Mouse (Mus musculus): ENCODE data around the gene Olfr1495. TPM values are rescaled to one million over a fixed set of nuclear protein-coding genes. Genes with fewer than 3 reads are reported as not detected.
A peak's percentile ranks its signal among the peaks of the same experiment; 100 is the strongest.
"Not testable (repeated sequence)": the region's sequence is repeated elsewhere in the genome, so short reads cannot be mapped to it uniquely, and the experiment has no call there.

The Olfr1495 gene
- polyA plus RNA-seq (2015; fragmentation: Nextera tagmentation; extraction: Ambion mirVana): not detected in 2 replicates

DNA sequence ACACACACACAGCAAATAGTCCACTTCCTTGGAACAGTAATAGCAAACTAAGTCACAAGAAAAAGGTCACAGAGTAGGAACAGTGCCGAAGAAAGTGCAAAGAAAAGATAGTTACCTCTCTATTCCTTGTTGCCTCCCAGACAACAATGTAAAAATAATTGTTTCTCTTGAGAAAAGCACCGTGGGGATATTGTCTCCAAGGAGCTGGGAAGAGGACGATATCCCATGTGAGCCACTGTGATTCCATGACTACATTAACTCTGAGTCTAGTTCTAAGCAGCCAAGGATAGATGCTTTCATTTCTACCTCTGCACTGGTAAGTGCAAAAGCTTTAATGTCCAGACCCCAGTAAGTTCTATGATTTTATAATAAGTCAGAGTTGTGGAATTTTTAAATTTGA lies at the start of gene Olfr1495:
Gene Olfr1495 (plus strand): TSS at position 301 of the 400 bp plus-strand sequence.
- Histone ChIP-seq H3K27me3 (replicated peaks) (no peaks in the 10 kb centered on the region), H3K4me3 (no peak within 1 kb of the TSS), H3K4me2 (no peak within 1 kb of the TSS), H3K36me3 (replicated peaks) (no peaks in the 10 kb centered on the region), H3K9me3 (no peaks in the 10 kb centered on the region), H3K9ac (no peak within 1 kb of the TSS), H3K4me1 (no peaks in the 10 kb centered on the region), H3K27ac (no peak within 1 kb of the TSS)
- ATAC-seq (replicated peaks): no peak
- WGBS: 87% methylated on average over 3 of the region's 3 CpGs

- no peaks in the 10 kb centered on the region for H3K9me3 ChIP-seq
- WGBS: 62% methylated on average over 2 of the region's 2 CpGs
- no peak within 1 kb of the TSS for H3K4me3 ChIP-seq
- no peak within 1 kb of the TSS for H3K27ac ChIP-seq
- no peaks in the 10 kb centered on the region for H3K36me3 ChIP-seq (replicated peaks)
- no peak within 1 kb of the TSS for H3K9ac ChIP-seq
- no peaks in the 10 kb centered on the region for H3K27me3 ChIP-seq (replicated peaks)
- no peak for ATAC-seq (replicated peaks)
- no peaks in the 10 kb centered on the region for H3K4me1 ChIP-seq
- H3K4me2 ChIP-seq: no peak within 1 kb of the TSS
Observed at GRCm38 (mm10) chr19:13722978-13723377, 41.4 kb upstream of the Olfr1495 start, which contains the start of gene Olfr1493-ps1. Gene Olfr1493-ps1 (plus strand): TSS chr19:13723278.

DNA sequence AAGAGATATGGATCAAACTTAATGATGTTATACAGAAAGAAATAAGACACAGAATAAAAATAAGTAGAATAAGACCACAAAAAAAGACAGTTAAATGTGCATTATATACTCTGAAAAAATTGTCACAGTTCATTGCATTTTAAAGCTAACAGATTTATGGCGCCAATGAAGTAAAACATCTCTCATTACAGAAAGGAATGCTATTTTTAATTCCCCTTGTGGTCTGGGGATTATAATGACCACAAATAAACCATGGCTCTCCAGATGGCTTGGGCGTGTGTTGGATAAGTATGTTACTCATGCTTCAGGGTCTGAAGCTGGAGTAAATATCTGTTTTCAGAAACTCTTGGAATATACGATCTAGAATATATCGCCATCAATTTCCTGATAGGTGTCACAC lies 25.0 kb upstream of the Olfr1495 start, which contains the start of gene Olfr1494:
Gene Olfr1494 (plus strand): TSS at position 301 of the 400 bp plus-strand sequence.
- 92% methylated on average over 4 of the region's 4 CpGs for WGBS
- H3K4me2 ChIP-seq: no peak within 1 kb of the TSS
- ATAC-seq (replicated peaks): no peak
- H3K4me1 ChIP-seq: no peaks in the 10 kb centered on the region
- H3K27me3 ChIP-seq (replicated peaks): no peaks in the 10 kb centered on the region
- no peaks in the 10 kb centered on the region for H3K36me3 ChIP-seq (replicated peaks)
- H3K4me3 ChIP-seq: no peak within 1 kb of the TSS
- no peak within 1 kb of the TSS for H3K27ac ChIP-seq
- no peak within 1 kb of the TSS for H3K9ac ChIP-seq
- no peaks in the 10 kb centered on the region; the same call in 1 of the 2 replicates for H3K9me3 ChIP-seq

DNA sequence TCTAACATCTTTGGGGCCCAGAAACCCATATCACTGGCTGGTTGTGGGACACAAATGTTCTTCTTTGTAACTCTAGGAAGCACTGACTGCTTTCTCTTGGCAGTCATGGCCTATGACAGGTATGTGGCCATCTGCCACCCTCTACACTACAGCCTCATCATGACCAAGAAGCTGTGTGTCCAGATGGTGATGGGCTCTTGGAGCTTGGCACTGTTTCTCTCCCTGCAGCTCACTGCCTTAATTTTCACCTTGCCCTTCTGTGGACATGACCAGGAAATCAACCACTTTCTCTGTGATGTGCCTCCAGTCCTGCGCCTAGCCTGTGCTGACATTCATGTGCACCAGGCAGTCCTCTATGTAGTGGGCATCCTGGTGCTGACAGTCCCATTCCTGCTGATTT lies 15.0 kb upstream of the Olfr1495 start:
- Histone ChIP-seq H3K4me2 (no peak overlapping the region), H3K4me3 (no peak overlapping the region), H3K9me3 (no peaks in the 10 kb centered on the region), H3K27ac (no peak overlapping the region), H3K9ac (no peak overlapping the region), H3K4me1 (no peaks in the 10 kb centered on the region), H3K27me3 (replicated peaks) (no peaks in the 10 kb centered on the region), H3K36me3 (replicated peaks) (no peaks in the 10 kb centered on the region)
- no peak for ATAC-seq (replicated peaks)
- 83% methylated on average over 1 of the region's 1 CpGs for WGBS

- H3K27me3 ChIP-seq (replicated peaks): no peaks in the 10 kb centered on the region
- no peaks in the 10 kb centered on the region for H3K9me3 ChIP-seq
- H3K4me1 ChIP-seq: no peaks in the 10 kb centered on the region
- H3K4me3 ChIP-seq: no peak overlapping the region
- no peak overlapping the region for H3K9ac ChIP-seq
- 91% methylated on average over 9 of the region's 9 CpGs for WGBS
- H3K4me2 ChIP-seq: no peak overlapping the region
- ATAC-seq (replicated peaks): no peak
- no peak overlapping the region for H3K27ac ChIP-seq
- no peaks in the 10 kb centered on the region for H3K36me3 ChIP-seq (replicated peaks)
Observed at GRCm38 (mm10) chr19:13768565-13769276, 4.3 kb downstream of the Olfr1495 start.

DNA sequence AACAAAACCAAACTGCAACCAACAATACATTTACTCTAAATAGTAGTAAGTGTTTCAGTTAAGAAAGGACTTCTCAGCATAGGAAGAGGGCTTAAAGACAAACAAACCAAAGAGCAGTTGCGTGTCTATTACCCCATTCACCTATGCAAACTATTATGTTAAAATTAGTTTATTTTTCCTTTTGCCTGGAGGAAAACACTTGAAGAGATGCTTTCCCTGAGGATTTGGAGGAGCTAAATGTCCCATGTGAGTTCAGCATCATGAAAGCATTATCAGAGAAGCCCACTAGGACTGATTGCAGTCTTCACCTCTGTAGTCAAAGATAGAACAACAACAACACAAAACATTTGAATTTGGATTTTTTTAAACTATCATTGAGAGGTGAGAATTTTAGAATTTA lies 13.2 kb downstream of the Olfr1495 start, which contains the start of gene Olfr1496:
Gene Olfr1496 (plus strand): TSS at position 301 of the 400 bp plus-strand sequence.
- H3K27me3 ChIP-seq (replicated peaks): no peaks in the 10 kb centered on the region
- H3K4me1 ChIP-seq: no peaks in the 10 kb centered on the region
- H3K9me3 ChIP-seq: no peaks in the 10 kb centered on the region
- H3K27ac ChIP-seq: no peak within 1 kb of the TSS
- H3K4me3 ChIP-seq: no peak within 1 kb of the TSS
- no peak within 1 kb of the TSS for H3K9ac ChIP-seq
- WGBS: 90% methylated on average over 1 of the region's 1 CpGs
- H3K4me2 ChIP-seq: no peak within 1 kb of the TSS
- ATAC-seq (replicated peaks): no peak
- no peaks in the 10 kb centered on the region for H3K36me3 ChIP-seq (replicated peaks)

DNA sequence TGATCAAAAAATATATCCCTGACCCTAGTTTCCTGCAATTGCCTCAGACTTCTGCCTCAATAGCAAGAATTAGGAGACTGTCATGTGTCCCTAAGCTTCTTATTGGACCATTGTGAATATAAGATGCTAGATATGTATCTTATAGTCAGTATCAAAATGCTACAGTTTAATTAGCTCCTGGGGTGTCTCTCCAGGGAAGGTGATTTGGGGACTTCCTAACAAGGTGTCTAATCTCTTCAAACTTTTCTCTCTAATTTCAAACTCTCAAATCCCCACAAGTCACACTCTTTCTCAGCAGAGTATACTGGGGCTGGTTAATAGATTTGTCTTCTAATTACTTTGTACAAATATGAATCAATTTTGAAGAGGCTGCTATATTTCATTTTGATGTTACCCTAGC lies 33.7 kb downstream of the Olfr1495 start, which contains the start of gene Olfr1497:
Gene Olfr1497 (minus strand): TSS at position 101 of the 400 bp plus-strand sequence.
- H3K27me3 ChIP-seq (replicated peaks): no peaks in the 10 kb centered on the region
- no peaks in the 10 kb centered on the region for H3K4me1 ChIP-seq
- no peak within 1 kb of the TSS for H3K27ac ChIP-seq
- H3K36me3 ChIP-seq (replicated peaks): no peaks in the 10 kb centered on the region
- H3K4me3 ChIP-seq: no peak within 1 kb of the TSS
- no peak within 1 kb of the TSS for H3K9ac ChIP-seq
- H3K4me2 ChIP-seq: no peak within 1 kb of the TSS
- H3K9me3 ChIP-seq: no peaks in the 10 kb centered on the region
- ATAC-seq (replicated peaks): no peak

DNA sequence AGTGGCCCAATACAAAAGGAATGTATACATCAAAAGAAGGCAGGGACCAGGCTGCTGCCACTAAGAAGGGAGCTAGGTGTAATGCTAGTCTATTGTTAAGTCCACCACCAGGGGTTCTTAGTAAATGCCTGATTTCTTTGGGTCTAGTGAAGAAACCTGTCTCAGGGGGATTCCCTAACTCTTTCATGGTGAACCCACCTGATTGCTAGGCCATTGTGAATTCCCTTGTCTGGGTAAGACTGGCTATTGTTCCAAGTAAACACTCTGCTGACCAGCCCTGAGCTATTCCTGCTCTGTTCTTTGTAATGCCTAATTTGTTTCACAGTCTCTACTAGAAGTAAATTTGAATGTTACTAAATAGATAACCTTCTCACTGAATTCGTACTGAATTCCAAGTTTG lies 41.1 kb downstream of the Olfr1495 start:
- not testable (repeated sequence) for H3K9ac ChIP-seq; H3K27ac ChIP-seq; H3K27me3 ChIP-seq (replicated peaks); H3K4me2 ChIP-seq; H3K36me3 ChIP-seq (replicated peaks); H3K4me3 ChIP-seq; H3K9me3 ChIP-seq; ATAC-seq (replicated peaks); H3K4me1 ChIP-seq
- WGBS: 59% methylated on average over 1 of the region's 1 CpGs

GRCm38 (mm10) chr19:13812823-13813222 lies 48.4 kb downstream of the Olfr1495 start:
- Histone ChIP-seq H3K36me3 (replicated peaks) (no peaks in the 10 kb centered on the region), H3K4me1 (no peaks in the 10 kb centered on the region), H3K27me3 (replicated peaks) (no peaks in the 10 kb centered on the region), H3K9me3 (no peaks in the 10 kb centered on the region), H3K9ac (no peak overlapping the region), H3K4me2 (no peak overlapping the region), H3K4me3 (no peak overlapping the region), H3K27ac (no peak overlapping the region)
- 64% methylated on average over 2 of the region's 2 CpGs for WGBS
- no peak for ATAC-seq (replicated peaks)

DNA sequence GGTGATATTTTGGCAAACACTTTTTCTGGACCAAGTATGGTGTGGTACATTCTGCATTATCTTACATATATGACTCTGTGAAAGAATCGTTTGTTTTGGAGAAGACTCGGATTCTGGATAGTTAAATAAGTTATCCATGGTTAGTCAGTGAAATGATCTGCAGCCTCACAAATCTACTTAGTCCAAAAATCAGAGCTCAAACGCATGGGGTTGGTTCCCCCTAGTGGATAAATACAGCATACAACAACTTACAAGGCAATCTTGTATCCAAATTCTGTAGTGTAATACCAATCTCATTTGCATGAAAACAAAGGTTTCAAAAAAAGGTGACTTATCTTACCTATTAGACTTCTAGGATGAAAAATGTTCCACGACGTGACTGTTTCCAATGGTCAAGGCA lies 54.4 kb downstream of the Olfr1495 start:
- Histone ChIP-seq H3K27me3 (replicated peaks) (no peaks in the 10 kb centered on the region), H3K9ac (no peak overlapping the region), H3K36me3 (replicated peaks) (no peaks in the 10 kb centered on the region), H3K4me2 (no peak overlapping the region), H3K9me3 (no peaks in the 10 kb centered on the region), H3K4me3 (no peak overlapping the region), H3K4me1 (no peaks in the 10 kb centered on the region), H3K27ac (no peak overlapping the region)
- ATAC-seq (replicated peaks): 0 out of 2 replicates have a peak, but pooled peaks have one; percentile 58
- WGBS: 37% methylated on average over 5 of the region's 5 CpGs

- Histone ChIP-seq H3K36me3 (replicated peaks) (no peaks in the 10 kb centered on the region), H3K4me3 (no peak within 1 kb of the TSS), H3K4me2 (no peak within 1 kb of the TSS), H3K9me3 (no peaks in the 10 kb centered on the region), H3K9ac (no peak within 1 kb of the TSS), H3K4me1 (no peaks in the 10 kb centered on the region), H3K27ac (no peak within 1 kb of the TSS), H3K27me3 (replicated peaks) (no peaks in the 10 kb centered on the region)
- no peak for ATAC-seq (replicated peaks)
Observed at GRCm38 (mm10) chr19:13819347-13819746, 54.9 kb downstream of the Olfr1495 start, which contains the start of gene Olfr1499. Gene Olfr1499 (minus strand): TSS chr19:13819447.
